Mouse (Mus musculus): ENCODE data around the gene Plekhg6.

Plekhg6 gene

GRCm38 (mm10) chr6:125365522-125365921 is 15.1 kb downstream of the Plekhg6 start:
- ChIA-PET CTCF (interaction anchor here in 3 of 4 experiments (0.7 to 2.8 kb wide), 10 partner anchors 22 to 237 kb away, joined by 3 to 16 read pairs (median 4); no protein-coding TSS in a partner anchor), POLR2A (interaction anchor here in 3 of 4 experiments (0.9 to 5.0 kb wide), 13 partner anchors 8 to 80 kb away, joined by 3 to 41 read pairs (median 10); partner anchors contain the start of genes Plekhg6 (in 1 of the 3), Tnfrsf1a (in 1 of the 3) and Tuba3a (in 1 of the 3))

GRCm38 (mm10) chr6:125364448-125364847 is 16.1 kb downstream of the Plekhg6 start:
- ChIA-PET CTCF (interaction anchor here (0.5 to 2.8 kb wide), 31 partner anchors 9 to 879 kb away, joined by 3 to 16 read pairs (median 4); no protein-coding TSS in a partner anchor), POLR2A (interaction anchor here in 3 of 4 experiments (0.6 to 5.0 kb wide), 60 partner anchors 7 to 623 kb away, joined by 3 to 41 read pairs (median 5); partner anchors contain the start of genes Mrpl51 (in 2 of the 3), Ncapd2 (in 2 of the 3), Tnfrsf1a (in 2 of the 3) and Grcc10 (in 1 of the 3))

DNA sequence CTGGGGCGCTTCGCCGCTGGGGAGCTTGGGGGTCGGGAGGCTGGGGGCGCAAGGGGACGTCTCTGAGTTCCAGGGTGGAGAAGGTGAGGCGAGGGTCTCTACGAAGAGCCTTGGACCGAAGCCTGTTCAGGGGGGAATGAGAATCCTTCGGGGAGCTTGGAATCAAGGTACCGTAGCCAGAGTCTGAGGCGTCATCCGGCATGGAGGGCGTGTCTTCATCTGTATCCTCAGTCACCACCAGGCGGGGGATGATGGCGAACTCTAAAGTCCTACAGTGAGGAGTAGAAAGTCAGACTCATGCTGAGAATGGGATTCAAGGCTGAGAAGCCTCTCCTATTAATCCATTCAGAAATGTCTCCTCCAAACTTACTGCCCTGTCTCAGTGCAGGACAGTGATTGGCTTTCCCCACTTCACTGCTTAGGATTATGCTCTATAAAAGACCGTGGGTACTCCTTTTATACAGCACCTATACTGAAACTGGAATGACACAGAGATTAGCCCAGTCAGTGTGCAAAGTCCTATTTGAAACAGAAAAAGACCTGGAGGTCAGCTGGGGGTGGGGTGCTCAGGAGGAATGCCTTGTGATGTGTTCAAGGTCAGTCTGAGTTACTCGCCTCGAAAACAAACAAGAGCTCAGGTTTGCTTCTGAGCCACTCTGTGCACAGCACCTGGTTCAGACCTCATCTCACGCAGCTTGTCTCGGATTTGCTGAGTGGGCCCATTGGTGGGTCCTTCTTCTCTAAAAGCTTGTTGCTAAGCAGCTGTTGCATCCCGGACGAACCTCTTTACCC is 16.9 kb downstream of the Plekhg6 start:
- CTCF ChIA-PET: interaction anchor here (0.5 to 2.8 kb wide), 37 partner anchors 9 to 1279 kb away, joined by 3 to 16 read pairs (median 3); no protein-coding TSS in a partner anchor
- POLR2A ChIA-PET: interaction anchor here in 3 of 4 experiments (0.5 to 5.0 kb wide), 62 partner anchors 8 to 622 kb away, joined by 3 to 41 read pairs (median 5); partner anchors contain the start of genes Mrpl51 (in 2 of the 3), Ncapd2 (in 2 of the 3), Tnfrsf1a (in 2 of the 3) and Grcc10 (in 1 of the 3)

GRCm38 (mm10) chr6:125363021-125363420 is 17.6 kb downstream of the Plekhg6 start:
- CTCF ChIA-PET: interaction anchor here in 3 of 4 experiments (0.7 to 2.8 kb wide), 14 partner anchors 14 to 240 kb away, joined by 3 to 16 read pairs (median 3); partner anchors contain the start of gene Tnfrsf1a (in 1 of the 3)
- POLR2A ChIA-PET: interaction anchor here in 3 of 4 experiments (0.5 to 5.0 kb wide), 26 partner anchors 8 to 230 kb away, joined by 3 to 41 read pairs (median 7); partner anchors contain the start of genes Plekhg6 (in 1 of the 3) and Tnfrsf1a (in 1 of the 3)

DNA sequence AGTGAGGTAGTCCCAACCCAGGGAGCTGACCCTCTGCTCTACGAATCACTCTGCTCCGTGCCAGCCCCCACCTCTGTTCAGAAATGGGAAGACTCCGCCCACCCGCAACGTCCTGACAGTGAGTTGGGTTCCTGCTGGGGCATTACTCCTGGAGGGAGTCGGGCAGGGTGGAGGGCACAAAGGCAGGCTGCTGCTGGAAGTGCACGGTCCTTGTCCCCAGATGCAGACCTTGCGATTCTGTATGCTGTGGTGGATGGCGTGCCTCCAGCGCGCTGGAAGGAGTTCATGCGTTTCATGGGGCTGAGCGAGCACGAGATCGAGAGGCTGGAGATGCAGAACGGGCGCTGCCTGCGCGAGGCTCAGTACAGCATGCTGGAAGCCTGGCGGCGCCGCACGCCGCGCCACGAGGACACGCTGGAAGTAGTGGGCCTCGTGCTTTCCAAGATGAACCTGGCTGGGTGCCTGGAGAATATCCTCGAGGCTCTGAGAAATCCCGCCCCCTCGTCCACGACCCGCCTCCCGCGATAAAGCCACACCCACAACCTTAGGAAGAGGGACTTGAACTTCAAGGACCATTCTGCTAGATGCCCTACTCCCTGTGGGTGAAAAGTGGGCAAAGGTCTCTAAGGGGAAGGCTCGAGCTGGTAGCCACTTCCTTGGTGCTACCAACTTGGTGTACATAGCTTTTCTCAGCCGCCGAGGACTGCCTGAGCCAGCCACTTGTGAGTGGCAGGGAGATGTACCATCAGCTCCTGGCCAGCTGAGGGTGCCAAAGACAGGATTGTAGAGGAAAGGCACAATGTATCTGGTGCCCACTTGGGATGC is 18.9 kb downstream of the Plekhg6 start:
- ChIA-PET CTCF (interaction anchor here in 3 of 4 experiments (0.6 to 1.5 kb wide), 20 partner anchors 9 to 242 kb away, joined by 3 to 6 read pairs (median 4); partner anchors contain the start of gene Tnfrsf1a (in 1 of the 3)), POLR2A (interaction anchor here in 3 of 4 experiments (0.7 to 5.0 kb wide), 13 partner anchors 10 to 196 kb away, joined by 3 to 41 read pairs (median 5); partner anchors contain the start of genes Plekhg6 (in 1 of the 3) and Tnfrsf1a (in 1 of the 3))

- POLR2A ChIA-PET: interaction anchor here in 3 of 4 experiments (0.9 to 5.0 kb wide), 15 partner anchors 9 to 238 kb away, joined by 3 to 33 read pairs (median 4); partner anchors contain the start of genes Plekhg6 (in 1 of the 3) and Tnfrsf1a (in 1 of the 3)
- CTCF ChIA-PET: interaction anchor here in 2 of 4 experiments (0.6 to 1.5 kb wide), 9 partner anchors 11 to 653 kb away, joined by 3 to 5 read pairs (median 4); no protein-coding TSS in a partner anchor
Measured at GRCm38 (mm10) chr6:125360846-125361245, 19.7 kb downstream of the Plekhg6 start.

- CTCF ChIA-PET: interaction anchor here in 2 of 4 experiments (0.6 to 1.5 kb wide), 10 partner anchors 10 to 302 kb away, joined by 3 to 5 read pairs (median 3); no protein-coding TSS in a partner anchor
- POLR2A ChIA-PET: interaction anchor here in 3 of 4 experiments (0.6 to 1.5 kb wide), 11 partner anchors 10 to 239 kb away, joined by 3 to 5 read pairs (median 3); no protein-coding TSS in a partner anchor
Measured at GRCm38 (mm10) chr6:125359999-125360398, 20.6 kb downstream of the Plekhg6 start.

- CTCF ChIA-PET: interaction anchor here in 1 of 4 experiments (1.0 kb wide), 1 partner anchor 61 kb away, joined by 3 read pairs; no protein-coding TSS in a partner anchor
- POLR2A ChIA-PET: interaction anchor here in 2 of 4 experiments (0.9 to 1.9 kb wide), 6 partner anchors 9 to 166 kb away, joined by 3 to 9 read pairs (median 5); partner anchors contain the start of genes Mrpl51 (in 1 of the 2) and Ncapd2 (in 1 of the 2)
Measured at GRCm38 (mm10) chr6:125357334-125357733, 23.3 kb downstream of the Plekhg6 start.

DNA sequence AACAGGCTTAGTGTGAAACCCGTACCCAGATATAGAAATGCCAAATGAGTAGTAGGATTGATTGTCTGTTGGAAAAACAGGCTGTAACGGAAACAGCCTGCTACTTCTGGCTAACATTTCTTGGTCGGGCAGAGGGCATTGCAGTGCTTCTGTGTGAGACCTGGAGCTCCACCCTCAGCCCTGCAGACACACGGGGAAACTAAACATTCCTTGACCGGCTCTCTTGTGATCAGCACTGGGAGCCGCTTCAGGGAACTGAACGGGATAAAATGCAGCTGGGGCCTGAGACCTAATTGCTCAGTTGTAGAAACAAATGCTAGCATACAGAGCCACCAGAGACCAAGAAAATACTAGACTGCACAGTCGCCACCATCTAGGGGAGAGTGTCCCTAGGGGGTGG is 24.3 kb downstream of the Plekhg6 start:
- CTCF ChIA-PET: interaction anchor here in 3 of 4 experiments (0.6 to 1.0 kb wide), 7 partner anchors 62 to 608 kb away, joined by 3 to 8 read pairs (median 4); no protein-coding TSS in a partner anchor

DNA sequence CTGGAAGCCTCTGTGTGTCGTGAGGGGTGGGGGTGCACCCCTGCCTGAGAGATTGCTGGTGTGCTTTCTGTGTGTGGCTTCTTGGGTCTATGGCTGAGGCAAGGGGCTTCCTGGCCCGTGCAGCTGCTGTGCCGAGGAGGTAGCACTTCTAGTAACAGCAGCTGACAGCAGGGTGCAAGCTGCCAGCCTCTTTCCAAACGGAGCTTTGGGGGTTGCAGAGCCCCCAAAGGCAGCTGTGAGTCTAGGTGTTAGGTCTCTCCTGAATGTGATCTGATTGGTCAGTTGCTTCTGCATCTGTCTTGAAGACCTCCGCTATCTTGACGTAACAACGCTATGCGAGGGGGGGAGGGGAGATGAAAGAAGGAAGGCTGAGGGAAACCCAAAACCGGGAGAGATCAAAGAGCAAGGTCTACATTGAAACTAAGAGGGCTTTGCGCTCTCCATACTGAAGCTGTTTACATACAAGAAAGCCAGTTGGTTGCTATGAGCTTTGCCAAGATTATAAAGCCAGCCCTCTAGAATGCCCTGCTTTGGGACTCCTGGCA is 25.3 kb downstream of the Plekhg6 start:
- CTCF ChIA-PET: interaction anchor here (0.6 to 1.1 kb wide), 7 partner anchors 9 to 1174 kb away, joined by 3 to 5 read pairs (median 3); no protein-coding TSS in a partner anchor
- POLR2A ChIA-PET: interaction anchor here in 3 of 4 experiments (0.8 to 3.6 kb wide), 23 partner anchors 8 to 237 kb away, joined by 3 to 26 read pairs (median 5); partner anchors contain the start of gene Gapdh (in 1 of the 3)

More for the DNA sequence above, 24.3 kb downstream of the Plekhg6 start:
- POLR2A ChIA-PET: interaction anchor here (0.7 to 1.8 kb wide), 10 partner anchors 10 to 884 kb away, joined by 3 to 6 read pairs (median 4); no protein-coding TSS in a partner anchor

- CTCF ChIA-PET: interaction anchor here (0.6 to 1.3 kb wide), 7 partner anchors 9 to 1175 kb away, joined by 3 to 9 read pairs (median 4); no protein-coding TSS in a partner anchor
- POLR2A ChIA-PET: interaction anchor here in 3 of 4 experiments (0.6 to 3.6 kb wide), 32 partner anchors 9 to 613 kb away, joined by 3 to 26 read pairs (median 4); partner anchors contain the start of genes Gapdh (in 1 of the 3), Mrpl51 (in 1 of the 3) and Ncapd2 (in 1 of the 3)
Measured at GRCm38 (mm10) chr6:125354352-125355151, 26.0 kb downstream of the Plekhg6 start.

DNA sequence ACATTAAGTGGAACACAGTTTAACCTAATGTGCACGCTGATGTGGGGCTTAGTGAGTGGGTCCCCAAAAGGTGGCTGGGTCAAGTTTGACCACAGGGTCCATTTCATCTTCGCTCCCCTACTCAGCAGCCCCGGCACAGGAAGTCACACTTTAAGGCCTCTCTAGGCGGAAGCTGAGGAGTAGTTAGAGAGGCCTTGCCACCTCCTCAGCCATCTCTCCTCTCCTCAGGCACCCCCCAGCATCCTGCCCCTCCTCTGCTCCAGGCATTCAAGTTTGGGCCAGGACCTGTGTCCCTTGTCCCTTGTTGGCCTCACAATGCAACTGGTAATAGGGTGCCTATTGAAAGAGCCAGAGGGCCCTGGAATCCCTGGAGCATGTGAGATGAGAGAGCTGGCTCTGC is 26.9 kb downstream of the Plekhg6 start:
- CTCF ChIA-PET: interaction anchor here in 2 of 4 experiments (0.9 to 1.4 kb wide), 4 partner anchors 10 to 79 kb away, joined by 3 to 7 read pairs (median 4); no protein-coding TSS in a partner anchor
- POLR2A ChIA-PET: interaction anchor here in 3 of 4 experiments (0.7 to 3.6 kb wide), 24 partner anchors 10 to 612 kb away, joined by 3 to 26 read pairs (median 4); partner anchors contain the start of genes Gapdh (in 1 of the 3), Mrpl51 (in 1 of the 3) and Ncapd2 (in 1 of the 3)

DNA sequence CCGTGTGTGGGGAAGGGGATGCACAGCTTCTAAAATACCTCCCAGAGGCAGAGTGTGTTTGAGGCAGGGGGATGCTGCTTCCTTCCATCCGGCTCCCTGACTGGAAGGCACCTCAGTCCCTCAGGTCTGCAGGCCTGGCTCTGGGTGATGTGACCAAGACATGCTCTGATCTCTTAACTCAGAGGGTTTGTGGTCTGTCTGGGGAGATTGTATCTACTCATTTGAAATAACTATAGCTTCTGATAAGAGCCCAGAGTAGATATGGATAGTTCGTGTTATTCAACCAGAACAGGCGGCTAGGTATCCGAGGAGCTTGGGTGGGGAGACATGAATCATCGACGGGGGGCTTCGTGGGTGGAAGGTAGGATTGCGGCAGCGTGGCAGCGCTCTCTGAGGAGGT is 27.4 kb downstream of the Plekhg6 start:
- ChIA-PET POLR2A (interaction anchor here in 2 of 4 experiments (0.9 to 3.6 kb wide), 20 partner anchors 9 to 612 kb away, joined by 3 to 26 read pairs (median 4); partner anchors contain the start of genes Gapdh (in 1 of the 2), Mrpl51 (in 1 of the 2) and Ncapd2 (in 1 of the 2)), CTCF (interaction anchor here in 2 of 4 experiments (1.0 to 1.4 kb wide), 2 partner anchors 65 to 79 kb away, joined by 3 to 4 read pairs; no protein-coding TSS in a partner anchor)

DNA sequence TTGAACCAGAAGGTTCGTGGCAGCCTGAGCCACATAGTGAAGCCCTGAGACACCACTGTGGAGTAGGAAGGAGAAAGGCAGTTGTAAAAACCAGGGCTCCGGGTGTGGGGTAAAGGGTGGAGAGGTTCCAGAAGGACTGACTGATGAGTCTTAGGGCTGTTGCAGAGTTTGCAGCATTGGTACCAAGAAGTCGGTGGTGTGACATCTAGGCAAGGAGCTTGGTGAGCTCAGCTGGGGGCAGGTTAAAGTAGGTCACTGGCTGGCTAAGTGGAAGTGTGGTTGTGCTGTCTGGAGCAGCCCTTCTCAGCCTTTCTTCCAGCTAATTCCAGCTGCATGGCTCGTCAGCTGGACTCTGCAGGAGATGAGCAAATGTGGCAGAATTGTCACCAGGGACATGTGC is 27.8 kb downstream of the Plekhg6 start:
- CTCF ChIA-PET: interaction anchor here in 2 of 4 experiments (1.0 to 1.4 kb wide), 2 partner anchors 66 to 78 kb away, joined by 3 to 4 read pairs; no protein-coding TSS in a partner anchor
- POLR2A ChIA-PET: interaction anchor here in 2 of 4 experiments (1.0 to 3.6 kb wide), 11 partner anchors 9 to 68 kb away, joined by 3 to 26 read pairs (median 8); no protein-coding TSS in a partner anchor

DNA sequence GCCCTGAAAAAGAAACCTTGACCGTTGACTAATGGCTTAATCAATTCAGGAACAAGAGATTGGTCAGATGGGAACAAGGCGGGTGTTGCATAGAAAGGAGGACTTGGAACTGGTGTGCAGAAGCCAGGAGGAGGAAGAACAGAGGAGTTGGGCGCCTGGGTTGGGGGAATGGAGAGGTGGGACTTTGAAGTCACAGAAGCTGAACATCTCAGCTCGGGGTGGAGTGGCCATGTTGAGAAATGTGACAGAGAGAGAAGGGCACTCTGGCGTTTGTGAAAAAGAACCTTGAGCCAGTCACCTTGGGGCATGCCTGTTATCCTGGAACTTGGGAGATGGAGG is 28.6 kb downstream of the Plekhg6 start:
- POLR2A ChIA-PET: interaction anchor here in 2 of 4 experiments (1.1 to 3.1 kb wide), 4 partner anchors 8 to 213 kb away, joined by 4 to 11 read pairs (median 7); no protein-coding TSS in a partner anchor
- CTCF ChIA-PET: interaction anchor here in 1 of 4 experiments (0.6 kb wide), 1 partner anchor 78 kb away, joined by 3 read pairs; no protein-coding TSS in a partner anchor

Data from embryonic stem cell, embryonic (primary cell).